Mouse (Mus musculus) neural tube, embryonic 15.5 days (tissue): ENCODE results near the gene Tmem26. TPM values are rescaled to one million over a fixed set of nuclear protein-coding genes. Genes with fewer than 3 reads are reported as not detected.

ENCODE experiments used
- ATAC-seq: fragments of 200-750 bp; cut with Nextera tagmentation; 2 replicates; pipeline ENCODE4 v1.8.0; 2017; ENCODE audit warnings: mild to moderate bottlenecking, moderate TSS enrichment, moderate library complexity; ENCODE audit not compliant: low FRiP score
- H3K27ac ChIP-seq: fragments of 300-500 bp; sonication (generic); replicated peaks from 2 replicates; pipeline ENCODE4 v1.5.1; 2015; ENCODE audit warnings: mild to moderate bottlenecking, inconsistent platforms
- H3K27me3 ChIP-seq: fragments of 300-500 bp; sonication (generic); replicated peaks from 2 replicates; pipeline ENCODE4 v1.6.1; 2015; ENCODE audit warnings: inconsistent platforms
- H3K36me3 ChIP-seq: fragments of 300-500 bp; sonication (generic); 2 replicates; pipeline ENCODE4 v1.6.1; 2015; ENCODE audit warnings: inconsistent platforms
- H3K4me1 ChIP-seq: fragments of 300-500 bp; sonication (generic); 2 replicates; pipeline ENCODE4 v1.6.1; 2015; ENCODE audit warnings: inconsistent platforms
- H3K4me2 ChIP-seq: fragments of 300-500 bp; sonication (generic); 2 replicates; pipeline ENCODE4 v1.6.1; 2015; ENCODE audit warnings: inconsistent platforms, mild to moderate bottlenecking, moderate library complexity
- H3K4me3 ChIP-seq: fragments of 300-500 bp; sonication (generic); replicated peaks from 2 replicates; pipeline ENCODE4 v1.5.1; 2015; ENCODE audit warnings: mild to moderate bottlenecking, inconsistent platforms
- H3K9ac ChIP-seq: fragments of 300-500 bp; sonication (generic); replicated peaks from 2 replicates; pipeline ENCODE4 v1.6.1; 2015; ENCODE audit warnings: mild to moderate bottlenecking, inconsistent platforms
- H3K9me3 ChIP-seq: fragments of 300-500 bp; sonication (generic); replicated peaks from 2 replicates; pipeline ENCODE4 v1.6.1; 2016; ENCODE audit warnings: inconsistent platforms
- WGBS: fragments of 180-500 bp; shearing (Covaris S2); methylation state at CpG from one replicate; pipeline ENCODE4 v1.1.7; 2015; ENCODE audit warnings: mixed read lengths; 5-methylcytosine and 5-hydroxymethylcytosine counted together
- polyA plus RNA-seq: library from polyadenylated mRNA; unstranded; fragments of >200 nt; fragmentation: Nextera tagmentation; extraction: Ambion mirVana; gene quantifications from 2 replicates; pipeline ENCODE4 v1.2.1, GENCODE M21; 2015

Tmem26 gene
- 5.8 and 5.9 TPM in 2 replicates for polyA plus RNA-seq

GRCm38 (mm10) chr10:68723568-68724360 is at the start of gene Tmem26:
TSS of gene Tmem26 (plus strand) at chr10:68723646.
- Histone ChIP-seq H3K4me2 (peak within 1 kb of the TSS; percentile 86), H3K27me3 (no peaks in the 10 kb centered on the region; the same call in none of the 2 replicates), H3K9ac (peak within 1 kb of the TSS; percentile 51), H3K9me3 (no peaks in the 10 kb centered on the region), H3K4me1 (peaks cover 24% of the 10 kb centered on the region), H3K36me3 (no peaks in the 10 kb centered on the region), H3K27ac (no peak within 1 kb of the TSS), H3K4me3 (peak within 1 kb of the TSS; percentile 50)
- peak; percentile 68 for ATAC-seq
- WGBS = under 1% methylated on average over 32 of the region's 32 CpGs

- Histone ChIP-seq H3K4me2 (no peak overlapping the region), H3K9ac (no peak overlapping the region), H3K36me3 (no peaks in the 10 kb centered on the region), H3K27ac (no peak overlapping the region), H3K4me1 (no peaks in the 10 kb centered on the region), H3K9me3 (no peaks in the 10 kb centered on the region), H3K4me3 (no peak overlapping the region), H3K27me3 (no peaks in the 10 kb centered on the region)
- 72% methylated on average over 4 of the region's 4 CpGs for WGBS
- no peak for ATAC-seq
Measured at GRCm38 (mm10) chr10:68678678-68679077, 44.8 kb upstream of the Tmem26 start.

- Histone ChIP-seq H3K4me1 (no peaks in the 10 kb centered on the region), H3K4me2 (no peak overlapping the region), H3K27me3 (no peaks in the 10 kb centered on the region), H3K27ac (no peak overlapping the region), H3K9ac (no peak overlapping the region), H3K4me3 (no peak overlapping the region), H3K9me3 (no peaks in the 10 kb centered on the region), H3K36me3 (no peaks in the 10 kb centered on the region)
- no peak for ATAC-seq
- WGBS = 82% methylated on average over 4 of the region's 4 CpGs
Measured at GRCm38 (mm10) chr10:68681233-68681632, 42.2 kb upstream of the Tmem26 start.

- no peaks in the 10 kb centered on the region for H3K9me3 ChIP-seq
- H3K4me2 ChIP-seq = no peak overlapping the region
- no peaks in the 10 kb centered on the region for H3K36me3 ChIP-seq
- ATAC-seq = no peak
- H3K4me3 ChIP-seq = no peak overlapping the region
- H3K9ac ChIP-seq = no peak overlapping the region
- H3K4me1 ChIP-seq = no peaks in the 10 kb centered on the region
- no peaks in the 10 kb centered on the region for H3K27me3 ChIP-seq
- H3K27ac ChIP-seq = no peak overlapping the region
Measured at GRCm38 (mm10) chr10:68685510-68685909, 37.9 kb upstream of the Tmem26 start.

GRCm38 (mm10) chr10:68691116-68691515 is 32.3 kb upstream of the Tmem26 start:
- H3K4me3 ChIP-seq = no peak overlapping the region
- WGBS = 80% methylated on average over 7 of the region's 7 CpGs
- no peak overlapping the region for H3K4me2 ChIP-seq
- ATAC-seq = no peak
- no peaks in the 10 kb centered on the region for H3K9me3 ChIP-seq
- H3K36me3 ChIP-seq = no peaks in the 10 kb centered on the region
- H3K9ac ChIP-seq = no peak overlapping the region
- H3K27me3 ChIP-seq = no peaks in the 10 kb centered on the region
- H3K27ac ChIP-seq = no peak overlapping the region
- H3K4me1 ChIP-seq = no peaks in the 10 kb centered on the region

GRCm38 (mm10) chr10:68692401-68692800 is 31.0 kb upstream of the Tmem26 start:
- no peaks in the 10 kb centered on the region for H3K9me3 ChIP-seq
- H3K4me2 ChIP-seq = no peak overlapping the region
- H3K9ac ChIP-seq = no peak overlapping the region
- WGBS = 92% methylated on average over 1 of the region's 1 CpGs
- no peak for ATAC-seq
- H3K4me1 ChIP-seq = no peaks in the 10 kb centered on the region
- H3K27me3 ChIP-seq = no peaks in the 10 kb centered on the region
- H3K36me3 ChIP-seq = no peaks in the 10 kb centered on the region
- H3K4me3 ChIP-seq = no peak overlapping the region
- H3K27ac ChIP-seq = no peak overlapping the region

- no peak for ATAC-seq
- no peaks in the 10 kb centered on the region for H3K27me3 ChIP-seq
- no peak overlapping the region for H3K27ac ChIP-seq
- H3K4me1 ChIP-seq = no peaks in the 10 kb centered on the region
- no peak overlapping the region for H3K4me2 ChIP-seq
- no peak overlapping the region for H3K4me3 ChIP-seq
- H3K36me3 ChIP-seq = no peaks in the 10 kb centered on the region
- no peaks in the 10 kb centered on the region for H3K9me3 ChIP-seq
- no peak overlapping the region for H3K9ac ChIP-seq
Measured at GRCm38 (mm10) chr10:68695760-68696336, 27.6 kb upstream of the Tmem26 start.

- H3K9ac ChIP-seq = no peak overlapping the region
- no peak overlapping the region for H3K27ac ChIP-seq
- 86% methylated on average over 2 of the region's 2 CpGs for WGBS
- H3K4me3 ChIP-seq = no peak overlapping the region
- H3K4me2 ChIP-seq = no peak overlapping the region
- no peaks in the 10 kb centered on the region for H3K27me3 ChIP-seq
- no peak for ATAC-seq
- no peaks in the 10 kb centered on the region for H3K4me1 ChIP-seq
- no peaks in the 10 kb centered on the region for H3K36me3 ChIP-seq
- no peaks in the 10 kb centered on the region for H3K9me3 ChIP-seq
Measured at GRCm38 (mm10) chr10:68704268-68704667, 19.2 kb upstream of the Tmem26 start.

GRCm38 (mm10) chr10:68705471-68706036 is 17.9 kb upstream of the Tmem26 start:
- ATAC-seq = no peak

GRCm38 (mm10) chr10:68707014-68707852 is 16.2 kb upstream of the Tmem26 start:
- Histone ChIP-seq H3K27ac (no peak overlapping the region), H3K9ac (no peak overlapping the region), H3K36me3 (no peaks in the 10 kb centered on the region), H3K4me1 (no peaks in the 10 kb centered on the region), H3K9me3 (no peaks in the 10 kb centered on the region), H3K4me3 (no peak overlapping the region), H3K4me2 (no peak overlapping the region), H3K27me3 (no peaks in the 10 kb centered on the region)
- no peak for ATAC-seq
- 84% methylated on average over 3 of the region's 3 CpGs for WGBS

More at GRCm38 (mm10) chr10:68705471-68706036, 17.9 kb upstream of the Tmem26 start:
- no peak overlapping the region for H3K27ac ChIP-seq
- H3K9ac ChIP-seq = no peak overlapping the region
- no peaks in the 10 kb centered on the region for H3K4me1 ChIP-seq
- H3K4me3 ChIP-seq = no peak overlapping the region
- H3K36me3 ChIP-seq = no peaks in the 10 kb centered on the region
- H3K27me3 ChIP-seq = no peaks in the 10 kb centered on the region
- 85% methylated on average over 4 of the region's 4 CpGs for WGBS
- H3K9me3 ChIP-seq = no peaks in the 10 kb centered on the region
- H3K4me2 ChIP-seq = no peak overlapping the region

GRCm38 (mm10) chr10:68712926-68713325 is 10.5 kb upstream of the Tmem26 start:
- 84% methylated on average over 2 of the region's 2 CpGs for WGBS
- Histone ChIP-seq H3K9ac (no peak overlapping the region), H3K27ac (no peak overlapping the region), H3K36me3 (no peaks in the 10 kb centered on the region), H3K4me2 (no peak overlapping the region), H3K4me3 (no peak overlapping the region), H3K27me3 (no peaks in the 10 kb centered on the region), H3K4me1 (no peaks in the 10 kb centered on the region), H3K9me3 (no peaks in the 10 kb centered on the region)
- no peak for ATAC-seq
